Mouse (Mus musculus) T-helper 1 cell (primary cell): ENCODE measurements around the gene C2.
"Not testable (repeated sequence)": the region's sequence is repeated elsewhere in the genome, so short reads cannot be mapped to it uniquely, and the experiment has no call there.

Source experiments
- in situ Hi-C: fragments of 300-600 bp; cut with MboI, MseI; formaldehyde crosslinking; loops from one replicate; pipeline ENCODE4 v1.15.1; 2025; ENCODE audit warnings: high pct_unique_total_duplicates

The C2 gene

GRCm38 (mm10) chr17:34836155-34836855 lies 61.8 kb downstream of the C2 start:
- in situ Hi-C loops = no loop called here

- in situ Hi-C loops = not testable (repeated sequence)
Measured at GRCm38 (mm10) chr17:34830776-34831175, 67.3 kb downstream of the C2 start.

GRCm38 (mm10) chr17:34814818-34815370 lies 83.2 kb downstream of the C2 start:
- in situ Hi-C loops = loop anchor here (5.0 to 25.0 kb wide), 3 partner anchors 78 to 753 kb away; no protein-coding TSS in a partner anchor

GRCm38 (mm10) chr17:34813747-34814146 lies 84.3 kb downstream of the C2 start:
- in situ Hi-C loops = loop anchor here (5.0 to 25.0 kb wide), 2 partner anchors 246 to 751 kb away; no protein-coding TSS in a partner anchor
